Mouse (Mus musculus): ENCODE data around the gene Gm45837.

Gm45837 gene

DNA sequence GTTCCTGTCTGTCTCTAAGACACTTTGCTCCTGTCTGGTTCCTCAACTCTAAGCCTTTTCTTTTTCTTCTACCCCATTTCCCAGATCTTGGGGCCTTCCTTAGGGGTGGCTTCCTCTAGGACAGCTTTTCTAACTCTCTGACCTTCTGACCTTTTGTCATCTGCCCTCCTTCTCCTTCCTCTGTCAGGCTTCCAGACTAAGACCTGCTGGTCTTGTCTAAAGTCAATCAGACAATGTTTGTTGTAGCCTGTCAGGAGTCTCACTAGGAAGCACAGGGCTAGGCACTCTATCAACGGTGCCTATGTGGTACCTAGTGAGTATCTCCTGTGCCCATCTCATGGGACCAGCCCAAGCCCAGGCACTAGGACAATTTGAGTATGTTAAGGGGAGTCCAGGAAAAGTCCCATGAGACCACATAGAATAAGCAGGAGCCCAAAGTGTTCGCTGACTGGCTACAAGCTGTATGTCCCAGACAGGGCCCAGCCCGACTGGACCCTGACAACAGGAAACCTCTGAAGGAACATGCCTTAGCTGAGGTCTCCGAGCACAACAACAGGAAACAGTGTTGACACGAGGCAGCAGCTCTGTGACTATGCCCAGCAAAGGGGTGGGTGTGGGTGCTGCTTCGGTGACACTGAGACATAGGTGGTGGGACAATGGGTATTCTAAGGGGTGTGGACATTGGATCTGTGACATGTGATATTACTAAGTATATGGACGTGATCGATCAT lies 55.3 kb downstream of the Gm45837 start:
- DNase-seq, result no peak

DNA sequence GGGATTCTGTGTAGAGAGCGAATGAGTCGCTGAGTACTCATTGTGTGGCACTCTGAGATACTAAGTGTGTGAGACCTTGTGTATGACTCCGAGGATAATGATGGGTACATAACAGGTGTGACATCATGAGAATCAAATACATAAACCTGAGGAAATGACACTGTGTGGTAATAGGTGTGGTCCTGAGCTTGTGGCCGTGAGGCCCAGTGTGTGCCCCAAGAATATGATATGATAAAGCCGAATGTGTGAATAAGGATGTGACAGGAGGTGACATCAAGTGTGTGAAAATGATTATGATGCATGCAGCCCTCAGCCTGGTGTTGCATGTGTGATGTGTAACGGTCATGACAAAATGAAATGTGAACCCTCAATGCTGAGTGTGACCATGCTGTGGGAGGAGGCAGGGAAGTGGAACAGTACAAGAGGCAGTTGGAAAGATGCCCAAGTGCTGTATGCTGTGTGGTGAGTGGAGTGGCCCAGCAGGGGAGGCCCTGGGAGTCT lies 55.9 kb downstream of the Gm45837 start:
- DNase-seq, result no peak

DNA sequence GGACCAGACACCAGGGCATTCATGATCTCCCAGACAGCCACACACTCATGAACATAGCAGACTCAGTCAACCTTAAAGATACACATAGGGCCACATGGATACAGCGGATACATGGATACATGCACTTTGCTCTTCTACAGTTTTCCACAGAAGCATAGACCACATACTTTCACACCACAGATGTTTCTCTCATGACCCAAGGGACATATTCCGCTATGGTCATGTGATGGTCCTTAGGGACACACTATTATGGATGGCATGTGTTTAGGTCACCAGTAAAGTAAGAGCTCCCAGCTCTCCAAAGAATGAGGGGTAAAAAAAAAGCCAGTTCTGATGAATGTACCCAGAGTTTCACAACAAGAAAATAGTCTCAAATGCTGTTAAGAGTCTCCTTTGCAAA lies 60.7 kb downstream of the Gm45837 start:
- no peak for DNase-seq

- no peak for DNase-seq
These were observed 61.3 kb downstream of the Gm45837 start for GRCm38 (mm10) chr7:101471968-101472480.

DNA sequence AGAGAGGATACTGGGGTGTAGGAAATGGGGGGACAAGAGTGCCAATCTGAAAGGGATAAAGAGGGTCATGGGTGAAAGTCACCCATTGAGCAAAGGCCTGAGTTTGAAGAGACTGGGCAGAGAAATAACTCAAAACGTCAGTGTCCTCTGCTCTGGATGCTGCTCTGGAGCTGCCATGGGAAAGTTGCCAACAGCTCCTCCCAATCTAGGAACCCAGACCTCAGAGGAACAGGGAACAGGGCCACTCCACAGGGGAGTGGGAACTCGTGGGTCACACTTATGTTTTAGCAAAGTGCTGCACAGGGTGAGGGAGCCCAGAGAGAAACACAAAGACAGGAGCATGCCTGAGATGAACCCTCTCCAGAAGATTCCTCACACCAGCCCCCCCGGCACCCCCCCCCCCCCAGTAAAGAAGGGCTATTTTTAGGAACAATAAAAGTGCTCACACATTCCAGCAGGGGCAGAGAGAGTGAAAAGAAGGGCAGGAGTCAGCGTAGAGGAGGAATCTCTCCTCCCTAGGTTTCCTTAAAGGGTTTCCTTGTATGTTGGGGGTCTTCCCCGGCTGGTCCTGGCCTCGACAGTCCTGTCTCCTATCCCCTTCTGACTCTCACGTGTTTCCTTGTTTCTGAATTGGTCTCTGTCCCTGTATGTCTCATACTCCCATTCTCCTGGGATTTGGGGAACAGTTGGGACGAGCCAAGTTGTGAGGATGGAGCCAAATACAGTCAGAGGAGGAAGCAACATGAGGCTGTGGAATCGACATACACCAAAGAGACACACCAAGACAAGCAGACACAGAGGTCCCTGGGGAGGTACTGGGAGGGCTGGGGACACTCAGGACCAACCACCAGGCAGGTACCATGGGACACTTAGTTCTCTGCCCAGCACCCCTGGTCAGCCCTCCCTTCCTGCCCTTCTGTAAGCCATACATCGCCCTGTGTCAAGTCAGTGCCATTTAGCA lies 62.2 kb downstream of the Gm45837 start:
- no peak for DNase-seq

GRCm38 (mm10) chr7:101474399-101474811 lies 63.7 kb downstream of the Gm45837 start:
- DNase-seq, result no peak

GRCm38 (mm10) chr7:101476028-101476427 lies 65.3 kb downstream of the Gm45837 start:
- DNase-seq, result no peak

DNA sequence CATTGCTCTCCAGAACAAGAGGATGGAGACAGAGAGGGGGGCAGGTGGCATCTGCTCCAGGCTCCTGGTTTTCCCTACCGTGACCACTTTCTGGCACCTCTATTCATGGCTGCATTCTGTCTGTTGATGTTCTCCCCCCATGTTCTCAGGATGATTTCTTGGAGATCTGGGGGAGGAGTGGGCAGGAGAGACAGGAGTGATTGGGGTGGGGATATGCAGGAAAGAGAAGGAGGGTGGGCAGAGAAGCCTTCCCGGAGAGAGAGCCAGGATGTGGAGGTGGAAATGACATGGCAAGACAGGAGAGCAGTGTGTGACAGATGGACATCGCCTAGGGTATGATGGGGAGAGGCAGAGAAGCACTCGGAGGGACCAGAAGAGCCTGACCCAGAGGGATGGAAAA lies 65.8 kb downstream of the Gm45837 start:
- no peak for DNase-seq

DNA sequence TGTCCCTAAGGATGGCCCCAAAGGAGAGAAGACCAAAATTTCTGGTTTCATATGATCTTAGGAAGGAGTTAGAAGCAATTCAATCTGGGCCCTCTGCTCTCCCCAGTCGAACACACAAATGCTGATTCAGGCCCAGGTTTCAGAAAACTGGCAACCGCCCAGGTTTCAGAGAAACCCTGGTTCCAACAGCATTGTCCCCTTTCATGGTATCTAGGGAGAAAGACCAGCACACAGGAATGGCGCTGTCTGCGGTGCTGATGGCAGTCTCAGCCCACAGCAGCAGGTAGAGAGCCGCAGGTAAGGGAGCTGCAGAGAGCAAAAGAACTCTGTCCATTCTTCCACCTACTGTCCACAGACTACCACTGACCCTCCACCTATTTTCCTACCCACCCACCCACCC lies 66.5 kb downstream of the Gm45837 start:
- no peak for DNase-seq

DNA sequence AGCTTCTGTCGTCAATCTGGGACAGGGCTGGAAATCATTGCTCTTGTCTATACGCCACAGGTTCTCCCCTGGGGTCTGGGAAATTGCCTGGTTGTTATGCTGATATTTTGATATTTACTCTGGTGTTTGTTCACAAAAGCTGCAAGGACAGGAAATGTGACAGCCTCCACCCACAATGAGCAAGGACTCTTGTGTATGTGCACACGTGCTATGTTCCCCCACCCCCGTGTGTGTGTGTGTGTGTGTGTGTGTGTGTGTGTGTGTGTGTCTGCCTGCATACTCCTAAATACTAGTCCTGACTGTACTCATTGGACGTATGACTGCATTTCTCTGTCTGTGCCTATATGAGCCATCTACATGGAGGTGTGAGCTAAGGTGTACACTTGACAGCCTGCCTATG lies 67.4 kb downstream of the Gm45837 start:
- DNase-seq, result no peak

- DNase-seq, result no peak
These were observed 69.2 kb downstream of the Gm45837 start for GRCm38 (mm10) chr7:101479841-101480240.

DNA sequence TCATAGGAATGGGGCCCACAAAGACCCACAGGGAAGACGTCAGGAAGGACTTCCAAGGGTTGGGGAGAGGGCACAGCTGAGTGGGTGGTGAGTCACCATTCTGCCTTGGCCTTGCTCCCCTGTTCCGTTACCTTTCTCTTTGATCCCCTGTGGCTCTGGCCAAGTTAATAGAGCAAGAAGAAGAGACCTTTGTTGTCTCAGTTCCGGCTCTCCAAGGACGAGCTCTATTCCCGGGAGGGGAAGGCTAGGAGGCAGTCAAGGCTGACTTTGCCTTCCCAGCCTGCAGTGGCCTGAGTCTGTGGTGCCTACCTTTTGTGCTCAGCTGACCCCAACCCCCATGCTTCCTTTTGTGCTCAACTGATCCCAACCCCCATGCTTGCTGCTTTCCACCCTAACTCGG lies 70.0 kb downstream of the Gm45837 start:
- no peak for DNase-seq

DNA sequence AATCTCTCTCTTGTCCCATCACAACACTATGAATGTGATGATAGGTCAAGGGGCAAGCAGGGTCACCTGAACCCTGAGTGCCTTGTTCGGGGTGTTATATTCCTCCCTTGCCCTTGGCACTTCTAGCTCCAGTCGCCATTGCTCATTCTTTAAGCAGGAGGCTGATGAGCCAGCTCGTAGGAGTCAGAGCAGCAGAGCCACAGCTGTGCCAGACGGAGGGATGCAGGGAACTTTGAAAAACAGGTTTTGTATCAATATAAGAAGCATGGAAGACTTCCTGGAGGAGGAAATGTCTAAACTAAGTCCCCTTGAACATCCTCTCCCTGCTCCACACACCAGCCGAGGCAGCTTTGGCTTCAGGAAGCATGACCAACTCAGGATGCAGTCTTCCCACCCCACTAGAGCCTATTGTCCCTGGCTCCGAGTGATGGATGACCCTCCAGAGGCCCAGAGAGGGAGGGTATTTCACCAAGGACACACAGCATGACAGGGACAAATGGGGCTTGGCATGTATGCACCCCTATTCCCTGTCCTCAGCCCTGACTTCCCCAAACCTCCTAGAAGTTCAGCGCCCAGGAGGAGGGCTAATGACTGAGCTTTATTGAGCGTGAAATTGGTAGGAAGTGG lies 71.3 kb downstream of the Gm45837 start:
- DNase-seq, result no peak

- no peak for DNase-seq
These were observed 71.9 kb downstream of the Gm45837 start for GRCm38 (mm10) chr7:101482499-101483081.

DNA sequence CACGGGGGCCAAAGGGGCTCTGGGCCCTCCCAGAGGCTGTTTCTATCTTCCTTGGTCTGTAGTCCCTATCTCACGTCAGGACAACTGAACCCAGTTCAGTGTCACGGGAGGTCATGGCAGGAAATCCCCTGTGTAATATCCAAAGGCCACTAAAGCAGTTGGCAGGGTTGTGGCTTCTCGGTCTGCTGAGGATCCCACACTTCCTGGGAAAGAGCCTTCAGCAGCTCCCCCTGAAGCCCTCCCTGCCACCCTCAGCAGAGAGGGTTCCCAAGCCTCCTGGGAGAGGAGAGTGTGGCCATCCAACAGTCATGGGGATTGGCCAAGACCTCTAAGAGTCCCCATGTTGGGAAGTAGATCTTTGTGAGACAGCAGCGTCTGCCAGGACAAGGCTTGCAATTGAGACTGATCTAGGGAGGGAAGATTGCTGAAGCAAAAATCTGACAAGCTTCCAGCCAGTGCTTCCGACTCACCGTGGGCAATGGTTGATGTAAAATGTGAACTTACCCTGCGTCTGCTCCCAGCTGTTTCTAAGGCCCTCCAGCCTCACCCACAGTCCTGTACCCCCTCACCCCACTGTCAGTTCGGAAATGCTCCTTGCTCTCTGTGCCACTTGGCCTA lies 72.9 kb downstream of the Gm45837 start:
- no peak for DNase-seq

DNA sequence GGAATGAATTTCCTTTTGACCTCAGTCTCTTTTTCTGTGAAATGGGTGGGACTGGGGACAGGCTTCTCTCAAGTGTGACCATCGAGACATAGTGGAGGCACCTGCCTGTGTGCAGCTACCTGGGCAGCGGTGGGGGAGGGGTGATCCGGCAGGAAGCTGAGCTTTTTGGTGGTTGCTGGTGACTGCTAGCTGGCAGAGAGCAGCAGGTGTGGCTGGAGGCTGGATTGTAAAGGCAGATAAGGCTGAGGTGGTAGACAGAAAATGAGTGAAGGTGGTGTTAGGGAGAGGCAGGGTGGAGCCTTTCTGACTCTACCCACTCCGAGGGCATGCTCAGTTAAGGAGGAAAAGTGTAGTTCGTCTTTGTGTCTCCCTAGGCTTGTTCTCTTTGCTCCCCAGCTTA lies 76.4 kb downstream of the Gm45837 start:
- no peak for DNase-seq

DNA sequence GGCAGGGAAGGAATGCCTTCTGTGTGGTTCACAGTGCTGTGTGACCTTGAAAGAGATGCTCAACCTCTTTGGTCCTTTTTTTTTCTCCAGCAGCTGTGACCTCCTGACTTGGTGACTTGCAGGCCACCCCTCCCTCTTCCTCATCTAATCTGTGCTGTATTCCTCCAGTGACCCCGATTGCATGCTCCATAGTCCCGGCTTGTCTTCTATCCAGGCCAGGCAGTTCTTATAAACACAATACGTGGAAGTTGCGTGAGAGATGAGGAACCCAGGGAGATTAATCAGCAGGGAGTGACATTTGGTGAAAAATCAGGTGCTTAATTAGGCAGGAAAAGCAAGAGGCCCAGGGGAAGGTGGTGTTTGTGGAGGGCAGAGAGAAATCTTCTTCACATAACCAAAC lies 80.3 kb downstream of the Gm45837 start:
- no peak for DNase-seq

DNA sequence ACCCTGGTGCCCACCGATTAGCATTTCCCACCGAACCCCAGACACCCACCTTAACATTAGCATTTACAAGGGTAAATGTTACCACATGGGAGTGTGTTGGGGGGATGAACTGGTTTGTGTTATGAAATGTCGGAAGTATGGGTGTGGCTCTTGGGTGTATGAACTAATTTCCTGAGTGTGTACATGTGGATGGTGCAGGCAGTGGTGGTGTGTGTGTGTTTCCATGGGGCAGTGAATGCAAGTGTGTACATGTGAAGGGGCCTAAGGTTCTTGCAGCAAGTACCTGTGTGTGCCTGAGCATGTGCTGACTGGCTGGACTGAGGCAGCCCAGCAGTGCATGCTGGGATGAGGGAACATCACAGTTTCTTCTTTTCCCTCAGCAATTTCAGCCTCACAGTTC lies 87.7 kb downstream of the Gm45837 start:
- DNase-seq, result no peak

- DNase-seq, result no peak
These were observed 88.6 kb downstream of the Gm45837 start for GRCm38 (mm10) chr7:101499251-101499650.

- DNase-seq, result no peak
These were observed 89.0 kb downstream of the Gm45837 start for GRCm38 (mm10) chr7:101499701-101500100.

DNA sequence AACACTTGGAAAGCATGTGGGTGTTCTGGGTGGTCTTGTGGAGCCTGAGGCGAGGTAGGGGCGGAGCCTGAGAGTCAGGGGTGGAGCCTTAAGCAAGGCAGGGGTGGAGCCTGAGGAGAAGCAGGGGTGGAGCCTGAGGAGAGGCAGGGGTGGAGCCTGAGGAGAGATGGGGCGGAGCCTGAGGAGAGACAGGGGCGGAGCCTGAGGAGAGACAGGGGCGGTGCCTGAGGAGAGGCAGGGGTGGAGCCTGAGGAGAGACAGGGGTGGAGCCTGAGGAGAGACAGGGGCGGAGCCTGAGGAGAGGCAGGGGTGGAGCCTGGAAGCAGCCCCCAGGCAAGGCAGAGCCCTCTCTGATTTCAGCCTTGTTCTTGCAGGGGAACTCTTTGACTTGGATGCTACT lies 90.5 kb downstream of the Gm45837 start:
- peak; percentile 13 for DNase-seq

DNA sequence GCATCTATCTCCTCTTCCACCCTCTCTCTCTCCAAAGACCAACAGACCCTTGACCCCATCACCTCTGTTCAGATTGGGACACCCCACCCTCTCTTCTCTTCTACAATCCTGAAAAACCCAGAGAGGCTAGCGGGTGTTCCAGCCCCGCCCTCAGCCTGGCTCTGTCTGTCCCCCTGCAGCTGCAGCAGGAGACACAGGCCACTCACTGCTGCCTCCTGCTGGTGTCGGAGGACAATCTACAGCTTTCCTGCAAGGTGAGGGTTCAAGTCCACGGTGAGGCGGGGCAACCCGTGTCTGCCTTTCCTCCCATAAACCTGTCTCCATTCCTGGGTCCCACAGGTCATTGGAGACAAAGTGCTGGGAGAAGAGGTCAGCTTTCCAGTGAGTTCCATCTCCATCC lies 91.0 kb downstream of the Gm45837 start:
- DNase-seq, result peak; percentile 26
